Mouse (Mus musculus) forebrain, embryonic 13.5 days (tissue): Measurements from ENCODE around the gene Rsph9. TPM values are rescaled to one million over a fixed set of nuclear protein-coding genes. Genes with fewer than 3 reads are reported as not detected.

ENCODE experiments used
- ATAC-seq: fragments of 200-750 bp; cut with Nextera tagmentation; 2 replicates; pipeline ENCODE4 v1.8.0; 2017
- H3K27ac ChIP-seq: fragments of 300-500 bp; sonication (generic); 2 replicates; pipeline ENCODE4 v1.5.1; 2015; ENCODE audit warnings: inconsistent platforms, mild to moderate bottlenecking, moderate library complexity
- H3K27me3 ChIP-seq: fragments of 300-500 bp; sonication (generic); 2 replicates; pipeline ENCODE4 v1.6.1; 2015; ENCODE audit warnings: mild to moderate bottlenecking, inconsistent platforms
- H3K36me3 ChIP-seq: fragments of 300-500 bp; sonication (generic); 2 replicates; pipeline ENCODE4 v1.6.1; 2015; ENCODE audit warnings: mild to moderate bottlenecking, inconsistent platforms; ENCODE audit not compliant: poor library complexity, severe bottlenecking
- H3K4me1 ChIP-seq: fragments of 300-500 bp; sonication (generic); 2 replicates; pipeline ENCODE4 v1.6.1; 2015; ENCODE audit warnings: inconsistent platforms
- H3K4me2 ChIP-seq: fragments of 300-500 bp; sonication (generic); 2 replicates; pipeline ENCODE4 v1.6.1; 2015; ENCODE audit warnings: inconsistent platforms, mild to moderate bottlenecking, moderate library complexity
- H3K4me3 ChIP-seq: fragments of 300-500 bp; sonication (generic); 2 replicates; pipeline ENCODE4 v1.5.1; 2015; ENCODE audit warnings: mild to moderate bottlenecking, inconsistent platforms
- H3K9ac ChIP-seq: fragments of 300-500 bp; sonication (generic); 2 replicates; pipeline ENCODE4 v1.6.1; 2015; ENCODE audit warnings: mild to moderate bottlenecking, inconsistent platforms
- H3K9me3 ChIP-seq: fragments of 300-500 bp; sonication (generic); replicated peaks from 2 replicates; pipeline ENCODE4 v1.6.1; 2016; ENCODE audit warnings: inconsistent platforms
- WGBS: fragments of 180-500 bp; shearing (Covaris S2); methylation state at CpG from one replicate; pipeline ENCODE4 v1.1.7; 2015; 5-methylcytosine and 5-hydroxymethylcytosine counted together
- polyA plus RNA-seq: library from polyadenylated mRNA; unstranded; fragments of >200 nt; fragmentation: Nextera tagmentation; extraction: Ambion mirVana; gene quantifications from 2 replicates; pipeline ENCODE4 v1.2.1, GENCODE M21; 2015

Gene Rsph9
- polyA plus RNA-seq, 1 experiment from 2014 or later = 22.1 TPM

- 93% methylated on average over 3 of the region's 3 CpGs for WGBS
- H3K9ac ChIP-seq = no peak overlapping the region
- H3K9me3 ChIP-seq = no peaks in the 10 kb centered on the region
- H3K4me3 ChIP-seq = no peak overlapping the region
- H3K27ac ChIP-seq = no peak overlapping the region
- peaks cover 5% of the 10 kb centered on the region; the same call in 1 of the 2 replicates for H3K4me1 ChIP-seq
- peaks cover 47% of the 10 kb centered on the region for H3K36me3 ChIP-seq
- no peak for ATAC-seq
- no peak overlapping the region for H3K4me2 ChIP-seq
- no peaks in the 10 kb centered on the region for H3K27me3 ChIP-seq
These were observed 27.1 kb downstream of the Rsph9 start for GRCm38 (mm10) chr17:46116881-46117280.

- ATAC-seq = no peak
- WGBS = 84% methylated on average over 11 of the region's 11 CpGs
- Histone ChIP-seq H3K4me1 (peaks cover 11% of the 10 kb centered on the region), H3K27me3 (no peaks in the 10 kb centered on the region), H3K4me3 (no peak overlapping the region), H3K27ac (no peak overlapping the region), H3K9ac (no peak overlapping the region), H3K4me2 (no peak overlapping the region), H3K9me3 (no peaks in the 10 kb centered on the region), H3K36me3 (peaks cover 43% of the 10 kb centered on the region)
These were observed 27.9 kb downstream of the Rsph9 start for GRCm38 (mm10) chr17:46116138-46116537.

GRCm38 (mm10) chr17:46115489-46115888 is 28.5 kb downstream of the Rsph9 start:
- H3K36me3 ChIP-seq = peaks cover 42% of the 10 kb centered on the region
- H3K4me1 ChIP-seq = peaks cover 11% of the 10 kb centered on the region
- H3K4me3 ChIP-seq = no peak overlapping the region
- no peak for ATAC-seq
- no peaks in the 10 kb centered on the region for H3K27me3 ChIP-seq
- 71% methylated on average over 2 of the region's 2 CpGs for WGBS
- no peak overlapping the region for H3K27ac ChIP-seq
- H3K4me2 ChIP-seq = no peak overlapping the region
- no peaks in the 10 kb centered on the region for H3K9me3 ChIP-seq
- H3K9ac ChIP-seq = no peak overlapping the region

GRCm38 (mm10) chr17:46110402-46111289 is 33.4 kb downstream of the Rsph9 start, which contains the start of gene Mrps18a:
Mrps18a (plus strand) TSS chr17:46110986.
- WGBS = 6% methylated on average over 38 of the region's 38 CpGs
- peaks cover 20% of the 10 kb centered on the region for H3K27me3 ChIP-seq
- H3K27ac ChIP-seq = peak within 1 kb of the TSS; percentile 71
- H3K36me3 ChIP-seq = peaks cover 5% of the 10 kb centered on the region
- H3K4me2 ChIP-seq = peak within 1 kb of the TSS; percentile 77
- ATAC-seq = peak; percentile 99
- H3K9ac ChIP-seq = peak within 1 kb of the TSS; percentile 67
- peaks cover 11% of the 10 kb centered on the region for H3K4me1 ChIP-seq
- H3K9me3 ChIP-seq = no peaks in the 10 kb centered on the region
- peak within 1 kb of the TSS; percentile 63 for H3K4me3 ChIP-seq

GRCm38 (mm10) chr17:46108286-46108685 is 35.7 kb downstream of the Rsph9 start:
- ATAC-seq = no peak
- WGBS = 82% methylated on average over 4 of the region's 4 CpGs
- H3K9ac ChIP-seq = no peak overlapping the region
- H3K9me3 ChIP-seq = no peaks in the 10 kb centered on the region
- H3K4me2 ChIP-seq = no peak overlapping the region
- H3K36me3 ChIP-seq = peaks cover 1% of the 10 kb centered on the region; the same call in 1 of the 2 replicates
- peaks cover 20% of the 10 kb centered on the region for H3K27me3 ChIP-seq
- H3K27ac ChIP-seq = no peak overlapping the region
- H3K4me1 ChIP-seq = peaks cover 11% of the 10 kb centered on the region
- no peak overlapping the region for H3K4me3 ChIP-seq

GRCm38 (mm10) chr17:46104487-46104886 is 39.5 kb downstream of the Rsph9 start:
- WGBS = 58% methylated on average over 12 of the region's 12 CpGs
- no peaks in the 10 kb centered on the region for H3K36me3 ChIP-seq
- no peak for ATAC-seq
- H3K9ac ChIP-seq = no peak overlapping the region
- H3K4me3 ChIP-seq = no peak overlapping the region
- H3K4me2 ChIP-seq = no peak overlapping the region
- H3K4me1 ChIP-seq = no peaks in the 10 kb centered on the region
- H3K27me3 ChIP-seq = peaks cover 16% of the 10 kb centered on the region
- no peak overlapping the region for H3K27ac ChIP-seq
- no peaks in the 10 kb centered on the region for H3K9me3 ChIP-seq

GRCm38 (mm10) chr17:46102608-46103159 is 41.3 kb downstream of the Rsph9 start:
- H3K36me3 ChIP-seq = no peaks in the 10 kb centered on the region
- peaks cover 5% of the 10 kb centered on the region; the same call in 1 of the 2 replicates for H3K27me3 ChIP-seq
- H3K9me3 ChIP-seq = no peaks in the 10 kb centered on the region
- H3K4me2 ChIP-seq = no peak overlapping the region
- no peaks in the 10 kb centered on the region for H3K4me1 ChIP-seq
- 40% methylated on average over 8 of the region's 8 CpGs for whole genome bisulfite sequencing
- H3K9ac ChIP-seq = no peak overlapping the region
- no peak overlapping the region for H3K27ac ChIP-seq
- ATAC-seq = no peak
- H3K4me3 ChIP-seq = no peak overlapping the region

GRCm38 (mm10) chr17:46101906-46102305 is 42.1 kb downstream of the Rsph9 start:
- Histone ChIP-seq H3K9ac (no peak overlapping the region), H3K4me1 (no peaks in the 10 kb centered on the region), H3K27ac (no peak overlapping the region), H3K27me3 (no peaks in the 10 kb centered on the region), H3K36me3 (no peaks in the 10 kb centered on the region), H3K9me3 (no peaks in the 10 kb centered on the region), H3K4me2 (no peak overlapping the region), H3K4me3 (no peak overlapping the region)
- 91% methylated on average over 9 of the region's 9 CpGs for WGBS
- no peak for ATAC-seq

GRCm38 (mm10) chr17:46098525-46098924 is 45.5 kb downstream of the Rsph9 start:
- Histone ChIP-seq H3K27me3 (peaks cover 3% of the 10 kb centered on the region; the same call in 1 of the 2 replicates), H3K4me3 (no peak overlapping the region), H3K9ac (no peak overlapping the region), H3K36me3 (no peaks in the 10 kb centered on the region), H3K4me2 (no peak overlapping the region), H3K27ac (no peak overlapping the region), H3K9me3 (no peaks in the 10 kb centered on the region), H3K4me1 (no peaks in the 10 kb centered on the region)
- 59% methylated on average over 8 of the region's 8 CpGs for whole genome bisulfite sequencing
- ATAC-seq = no peak

GRCm38 (mm10) chr17:46091899-46092298 is 52.1 kb downstream of the Rsph9 start:
- H3K27ac ChIP-seq = no peak overlapping the region
- no peak overlapping the region for H3K9ac ChIP-seq
- 86% methylated on average over 14 of the region's 14 CpGs for WGBS
- no peak overlapping the region for H3K4me2 ChIP-seq
- H3K27me3 ChIP-seq = peaks cover 3% of the 10 kb centered on the region; the same call in 1 of the 2 replicates
- ATAC-seq = no peak
- H3K4me3 ChIP-seq = no peak overlapping the region
- H3K9me3 ChIP-seq = no peaks in the 10 kb centered on the region
- no peaks in the 10 kb centered on the region for H3K36me3 ChIP-seq
- H3K4me1 ChIP-seq = no peaks in the 10 kb centered on the region

GRCm38 (mm10) chr17:46091351-46091750 is 52.7 kb downstream of the Rsph9 start:
- no peak for ATAC-seq
- Histone ChIP-seq H3K9me3 (no peaks in the 10 kb centered on the region), H3K9ac (no peak overlapping the region), H3K4me1 (no peaks in the 10 kb centered on the region), H3K27me3 (peaks cover 3% of the 10 kb centered on the region; the same call in 1 of the 2 replicates), H3K4me3 (no peak overlapping the region), H3K36me3 (no peaks in the 10 kb centered on the region), H3K4me2 (no peak overlapping the region), H3K27ac (no peak overlapping the region)
- WGBS = 78% methylated on average over 1 of the region's 1 CpGs

GRCm38 (mm10) chr17:46086341-46086870 is 57.6 kb downstream of the Rsph9 start:
- Histone ChIP-seq H3K9ac (no peak overlapping the region), H3K27me3 (no peaks in the 10 kb centered on the region), H3K36me3 (no peaks in the 10 kb centered on the region), H3K9me3 (no peaks in the 10 kb centered on the region), H3K4me1 (peaks cover 23% of the 10 kb centered on the region), H3K4me2 (no peak overlapping the region), H3K4me3 (no peak overlapping the region), H3K27ac (no peak overlapping the region)
- no peak for ATAC-seq
- WGBS = 60% methylated on average over 17 of the region's 17 CpGs
